Mouse (Mus musculus) granulocyte monocyte progenitor cell, adult 5-6 weeks (primary cell): ENCODE measurements at regions not wholly inside any gene's neighbourhood (a gene's known extent, or its start where the extent isn't known, plus 50 kb on each side); places are given as distances from the start of the nearest gene placed in this dataset.

Source experiments
- ATAC-seq: replicated peaks from 2 replicates; pipeline ENCODE4 v1.8.0; 2016; ENCODE audit warnings: mild to moderate bottlenecking, moderate TSS enrichment, inconsistent platforms; ENCODE audit not compliant: poor library complexity, severe bottlenecking

GRCm38 (mm10) chr1:7586409-7586808 lies 2778.7 kb downstream of the Gm37988 start:
- no peak for ATAC-seq

- ATAC-seq: no peak
Measured at GRCm38 (mm10) chr1:7591327-7591726, 2783.6 kb downstream of the Gm37988 start.
